Mouse (Mus musculus) limb, embryonic 11.5 days (tissue): ENCODE data around the gene Mcu. TPM values are rescaled to one million over a fixed set of nuclear protein-coding genes. Genes with fewer than 3 reads are reported as not detected.

Experiments used
- ATAC-seq: fragments of 200-750 bp; cut with Nextera tagmentation; 2 replicates; pipeline ENCODE4 v1.8.0; 2017; ENCODE audit warnings: low read depth; ENCODE audit not compliant: insufficient number of reproducible peaks, low FRiP score, low TSS enrichment
- DNase-seq: peaks from one replicate; pipeline ENCODE4 v3.0.0-alpha.2; 2015; ENCODE audit warnings: low spot score
- H3K27ac ChIP-seq: fragments of 300-500 bp; sonication (generic); replicated peaks from 2 replicates; pipeline ENCODE4 v1.5.1; 2014; ENCODE audit warnings: low read depth, mild to moderate bottlenecking, low read length
- H3K27me3 ChIP-seq: fragments of 300-500 bp; sonication (generic); 2 replicates; pipeline ENCODE4 v1.6.1; 2014; ENCODE audit warnings: mild to moderate bottlenecking, low read length, mixed read lengths; ENCODE audit not compliant: control insufficient read depth, insufficient read depth
- H3K36me3 ChIP-seq: fragments of 300-500 bp; sonication (generic); 2 replicates; pipeline ENCODE4 v1.6.1; 2014; ENCODE audit warnings: mild to moderate bottlenecking, low read length, moderate library complexity, mixed read lengths; ENCODE audit not compliant: control insufficient read depth, insufficient read depth
- H3K4me1 ChIP-seq: fragments of 300-500 bp; sonication (generic); 2 replicates; pipeline ENCODE4 v1.6.1; 2014; ENCODE audit warnings: low read length, mixed read lengths; ENCODE audit not compliant: control insufficient read depth, insufficient read depth
- H3K4me2 ChIP-seq: fragments of 300-500 bp; sonication (generic); 2 replicates; pipeline ENCODE4 v1.6.1; 2014; ENCODE audit warnings: low read depth, mild to moderate bottlenecking, moderate library complexity; ENCODE audit not compliant: severe bottlenecking
- H3K4me3 ChIP-seq: fragments of 300-500 bp; sonication (generic); 2 replicates; pipeline ENCODE4 v1.5.1; 2014; ENCODE audit warnings: low read depth, low read length
- H3K9ac ChIP-seq: fragments of 300-500 bp; sonication (generic); 2 replicates; pipeline ENCODE4 v1.6.1; 2014; ENCODE audit warnings: mild to moderate bottlenecking, low read length
- H3K9me3 ChIP-seq: fragments of 300-500 bp; sonication (generic); 2 replicates; pipeline ENCODE4 v1.6.1; 2016; ENCODE audit warnings: low read length; ENCODE audit not compliant: control insufficient read depth
- WGBS: fragments of 180-500 bp; shearing (Covaris S2); extraction: QIAGEN DNeasy Blood & Tissue Kit; methylation state at CpG from one replicate; pipeline ENCODE4 v1.1.7; 2014; 5-methylcytosine and 5-hydroxymethylcytosine counted together
- polyA plus RNA-seq: library from polyadenylated mRNA; unstranded; fragments of >200 nt; fragmentation: Nextera tagmentation; extraction: Ambion mirVana; gene quantifications from 2 replicates; pipeline ENCODE4 v1.2.1, GENCODE M21; 2014

Gene Mcu
- polyA plus RNA-seq, 1 experiment from 2014 or later: 34.0 TPM

DNA sequence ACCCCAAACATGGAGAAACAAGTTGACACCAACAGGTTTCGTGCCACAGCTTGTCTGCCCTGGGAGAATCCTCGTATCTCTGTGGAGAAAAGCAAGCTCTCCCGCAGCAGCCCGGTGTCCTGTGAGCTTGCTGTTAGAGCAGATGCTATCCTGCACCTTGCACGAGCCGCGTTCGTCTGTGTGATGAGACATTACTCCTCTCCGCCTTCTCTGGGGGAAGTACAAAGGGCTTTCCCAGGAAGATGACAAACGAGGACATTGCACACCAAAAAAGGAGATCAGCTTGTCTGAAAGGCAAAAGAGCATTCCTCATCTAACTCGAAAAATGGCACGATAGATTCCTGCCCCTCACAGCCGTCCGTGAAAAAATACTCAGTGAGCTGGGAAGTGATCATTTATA, 13.6 kb downstream of the Mcu start:
- no peaks in the 10 kb centered on the region for H3K36me3 ChIP-seq

DNA sequence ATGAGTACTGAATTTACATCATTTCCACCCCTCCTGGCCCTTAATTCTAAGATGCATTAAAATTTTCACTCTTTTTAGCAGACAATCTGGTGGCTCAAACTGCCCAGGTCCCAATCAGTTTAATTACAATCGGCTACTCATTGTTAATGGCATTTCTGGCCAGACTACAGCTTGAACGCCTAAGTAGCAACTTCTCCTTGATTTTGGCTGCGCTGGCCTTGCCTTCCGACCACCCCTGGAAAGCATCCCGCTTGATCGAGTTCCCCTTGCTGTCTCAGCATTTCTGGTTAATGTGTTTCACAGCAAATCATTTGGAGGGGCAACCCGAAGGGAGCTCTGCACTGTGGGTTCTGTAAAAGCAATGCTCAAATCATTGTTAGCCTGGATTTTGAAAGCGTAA, 14.4 kb downstream of the Mcu start:
- no peak overlapping the region for H3K9ac ChIP-seq
- 80% methylated on average over 8 of the region's 8 CpGs for WGBS

More for the DNA sequence above, 13.6 kb downstream of the Mcu start:
- no peaks in the 10 kb centered on the region for H3K4me1 ChIP-seq
- ATAC-seq (no peak), DNase-seq (no peak)
- H3K27ac ChIP-seq: no peak overlapping the region
- no peak overlapping the region for H3K4me2 ChIP-seq
- no peaks in the 10 kb centered on the region for H3K27me3 ChIP-seq
- no peak overlapping the region for H3K4me3 ChIP-seq
- H3K9ac ChIP-seq: no peak overlapping the region
- H3K9me3 ChIP-seq: no peaks in the 10 kb centered on the region
- WGBS: 79% methylated on average over 14 of the region's 14 CpGs

DNA sequence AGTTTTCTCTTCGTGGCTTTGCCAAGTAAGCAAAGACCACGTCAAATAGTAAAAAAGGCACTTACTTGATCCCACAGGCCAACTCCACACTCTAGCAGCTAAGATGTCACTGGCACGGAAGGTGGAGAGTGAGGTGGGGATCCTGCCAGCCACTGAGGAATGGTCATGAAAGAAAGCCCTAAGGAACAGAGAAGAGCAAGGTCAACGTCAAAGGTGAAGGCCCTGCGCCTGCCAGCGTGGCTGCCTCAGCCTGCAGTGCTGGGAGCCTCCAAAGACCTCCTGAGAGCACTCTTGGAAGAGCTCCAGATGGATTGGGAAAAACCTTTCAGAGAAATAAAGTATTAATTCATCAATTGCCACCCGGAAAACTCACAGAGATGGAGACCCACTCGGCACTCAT, 16.0 kb downstream of the Mcu start:
- no peaks in the 10 kb centered on the region for H3K36me3 ChIP-seq
- no peaks in the 10 kb centered on the region for H3K9me3 ChIP-seq
- 81% methylated on average over 8 of the region's 8 CpGs for WGBS
- H3K4me1 ChIP-seq: no peaks in the 10 kb centered on the region
- no peak overlapping the region for H3K4me2 ChIP-seq
- ATAC-seq (no peak), DNase-seq (no peak)
- no peak overlapping the region for H3K27ac ChIP-seq
- H3K9ac ChIP-seq: no peak overlapping the region
- H3K27me3 ChIP-seq: no peaks in the 10 kb centered on the region
- H3K4me3 ChIP-seq: no peak overlapping the region

More for the DNA sequence above, 14.4 kb downstream of the Mcu start:
- no peak overlapping the region for H3K4me3 ChIP-seq
- H3K27ac ChIP-seq: no peak overlapping the region
- DNase-seq: no peak
- H3K4me1 ChIP-seq: no peaks in the 10 kb centered on the region
- H3K9me3 ChIP-seq: no peaks in the 10 kb centered on the region
- no peaks in the 10 kb centered on the region for H3K27me3 ChIP-seq
- no peaks in the 10 kb centered on the region for H3K36me3 ChIP-seq
- H3K4me2 ChIP-seq: no peak overlapping the region
- ATAC-seq: no peak

DNA sequence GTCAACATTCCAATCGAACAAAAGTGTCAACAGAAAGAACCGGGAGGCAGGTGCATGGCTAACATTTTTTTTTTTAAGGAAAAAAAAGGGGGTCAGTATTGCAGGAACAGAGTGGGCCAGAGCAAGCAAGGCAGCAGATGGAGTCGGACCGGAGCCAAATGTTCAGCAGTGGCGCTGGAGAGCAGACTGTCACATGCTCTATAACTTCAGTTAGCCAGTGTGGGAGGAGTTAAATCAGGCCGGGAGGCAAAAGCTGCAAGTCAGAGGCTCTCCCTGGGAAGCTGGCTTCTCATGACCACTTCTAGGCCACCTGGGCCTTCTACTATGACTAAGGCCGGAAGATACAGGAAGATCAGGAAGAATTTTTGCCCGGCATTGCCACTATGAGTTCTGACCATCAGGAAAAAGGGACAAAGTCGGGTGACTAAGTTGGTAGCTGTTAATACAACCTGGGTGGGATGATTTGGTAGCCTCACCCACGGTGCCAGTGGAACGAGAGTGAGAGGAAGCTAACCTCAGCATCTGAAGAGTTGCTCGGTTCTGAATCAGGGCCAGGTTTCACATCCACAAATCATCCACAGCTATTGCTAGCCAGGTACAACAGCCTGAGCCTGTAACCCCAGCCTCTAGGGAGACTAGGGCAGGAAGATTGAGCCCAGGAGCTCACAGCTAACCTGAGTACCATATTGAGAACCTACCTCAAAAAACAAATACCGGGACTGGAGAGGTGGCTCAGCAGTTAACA, 22.5 kb downstream of the Mcu start:
- Histone ChIP-seq H3K27me3 (no peaks in the 10 kb centered on the region), H3K36me3 (no peaks in the 10 kb centered on the region), H3K4me1 (no peaks in the 10 kb centered on the region), H3K4me2 (no peak overlapping the region), H3K27ac (no peak overlapping the region), H3K4me3 (no peak overlapping the region), H3K9me3 (no peaks in the 10 kb centered on the region), H3K9ac (no peak overlapping the region)
- WGBS: 78% methylated on average over 13 of the region's 13 CpGs
- no peak for DNase-seq
- ATAC-seq: no peak

DNA sequence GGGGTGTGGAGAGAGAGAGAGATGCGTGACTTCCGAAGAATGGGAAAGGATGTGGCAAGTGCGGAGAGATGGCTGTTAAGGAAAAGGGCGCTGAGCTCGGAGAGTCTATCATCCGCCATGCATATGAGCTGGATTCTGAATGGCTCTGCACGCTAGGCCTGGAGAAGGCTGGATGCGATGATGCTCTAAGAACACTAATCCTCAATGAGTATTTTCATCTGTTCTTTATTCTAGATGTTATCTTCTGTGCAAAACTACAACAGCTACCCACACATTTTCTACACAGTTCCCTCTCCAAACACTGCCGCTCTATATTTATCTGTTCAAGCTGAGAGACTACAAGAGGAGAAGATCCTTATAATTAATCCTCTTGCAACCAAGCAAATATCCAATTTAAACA, 25.9 kb downstream of the Mcu start:
- Histone ChIP-seq H3K27me3 (no peaks in the 10 kb centered on the region), H3K9me3 (no peaks in the 10 kb centered on the region), H3K4me2 (no peak overlapping the region), H3K4me3 (no peak overlapping the region), H3K9ac (no peak overlapping the region), H3K27ac (no peak overlapping the region), H3K4me1 (no peaks in the 10 kb centered on the region), H3K36me3 (no peaks in the 10 kb centered on the region)
- DNase-seq (no peak), ATAC-seq (no peak)
- WGBS: 96% methylated on average over 9 of the region's 9 CpGs

DNA sequence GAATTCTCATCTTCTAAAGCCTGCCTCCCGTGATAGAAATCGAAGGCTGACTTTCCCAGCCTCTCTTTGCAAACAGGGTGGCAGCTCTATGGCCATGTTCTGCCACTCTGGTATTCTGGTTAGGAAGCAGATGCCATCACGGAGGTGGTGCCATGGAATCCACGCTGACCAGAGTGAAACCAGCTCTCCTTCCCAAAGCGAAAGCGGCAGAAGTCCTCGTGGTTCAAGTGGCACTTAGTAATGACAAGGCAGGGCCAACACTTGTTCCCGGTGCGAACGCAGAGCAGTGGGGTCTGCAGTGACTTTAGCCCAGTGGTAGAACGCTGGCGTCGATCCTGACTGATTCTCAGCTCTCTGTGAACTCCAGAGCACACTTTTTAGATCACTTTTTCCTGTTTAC, 26.6 kb downstream of the Mcu start:
- ATAC-seq (no peak), DNase-seq (no peak)
- no peaks in the 10 kb centered on the region for H3K9me3 ChIP-seq
- H3K36me3 ChIP-seq: no peaks in the 10 kb centered on the region
- no peak overlapping the region for H3K9ac ChIP-seq
- no peak overlapping the region for H3K4me2 ChIP-seq
- 81% methylated on average over 13 of the region's 13 CpGs for WGBS
- H3K27me3 ChIP-seq: no peaks in the 10 kb centered on the region
- no peak overlapping the region for H3K4me3 ChIP-seq
- no peak overlapping the region for H3K27ac ChIP-seq
- no peaks in the 10 kb centered on the region for H3K4me1 ChIP-seq

DNA sequence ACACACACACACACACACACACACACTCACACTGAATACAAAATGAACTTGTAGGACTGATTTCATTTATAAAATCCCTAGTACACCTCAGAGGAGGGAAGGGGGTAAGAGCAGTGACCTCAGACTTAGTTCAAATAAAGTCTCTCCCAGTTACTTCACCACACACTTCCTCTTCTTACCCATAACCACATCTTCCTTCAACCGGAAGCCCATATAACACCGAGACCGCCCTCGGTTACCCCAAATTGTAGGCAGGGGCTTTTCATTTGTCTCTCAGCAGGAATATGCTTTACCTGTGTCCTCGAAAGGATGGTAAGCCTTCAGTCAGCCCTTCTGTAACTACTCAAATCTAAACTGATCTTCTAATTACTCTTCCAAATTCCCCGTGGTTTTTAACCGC, 27.1 kb downstream of the Mcu start:
- ATAC-seq (no peak), DNase-seq (no peak)
- Histone ChIP-seq H3K36me3 (no peaks in the 10 kb centered on the region), H3K9ac (no peak overlapping the region), H3K4me3 (no peak overlapping the region), H3K4me2 (no peak overlapping the region), H3K9me3 (no peaks in the 10 kb centered on the region), H3K27ac (no peak overlapping the region), H3K4me1 (no peaks in the 10 kb centered on the region), H3K27me3 (no peaks in the 10 kb centered on the region)
- WGBS: 86% methylated on average over 7 of the region's 7 CpGs

DNA sequence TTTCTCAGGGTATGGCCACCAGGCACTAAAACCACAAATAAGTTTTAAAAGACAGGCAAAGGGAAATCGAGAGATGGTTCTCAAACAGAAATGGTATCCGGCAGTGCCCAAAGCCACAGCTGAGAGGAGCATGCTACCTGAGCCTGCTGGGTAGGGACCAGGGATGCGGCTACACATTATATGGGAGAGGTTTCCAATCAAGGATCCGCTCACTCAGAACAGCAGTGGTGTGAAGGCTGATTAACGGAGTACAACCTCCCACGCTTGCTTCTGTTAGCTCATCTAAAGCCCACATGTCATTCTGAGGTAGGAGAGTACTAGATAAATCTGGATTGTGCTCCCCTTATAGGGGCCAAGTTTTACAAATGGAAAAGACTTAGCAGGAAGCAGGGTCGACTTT, 28.4 kb downstream of the Mcu start:
- no peak overlapping the region for H3K4me2 ChIP-seq
- no peaks in the 10 kb centered on the region for H3K9me3 ChIP-seq
- no peaks in the 10 kb centered on the region for H3K27me3 ChIP-seq
- H3K9ac ChIP-seq: no peak overlapping the region
- WGBS: 89% methylated on average over 7 of the region's 7 CpGs
- no peaks in the 10 kb centered on the region for H3K4me1 ChIP-seq
- DNase-seq: no peak
- H3K27ac ChIP-seq: no peak overlapping the region
- H3K4me3 ChIP-seq: no peak overlapping the region
- H3K36me3 ChIP-seq: no peaks in the 10 kb centered on the region; the same call in 1 of the 2 replicates
- no peak for ATAC-seq

DNA sequence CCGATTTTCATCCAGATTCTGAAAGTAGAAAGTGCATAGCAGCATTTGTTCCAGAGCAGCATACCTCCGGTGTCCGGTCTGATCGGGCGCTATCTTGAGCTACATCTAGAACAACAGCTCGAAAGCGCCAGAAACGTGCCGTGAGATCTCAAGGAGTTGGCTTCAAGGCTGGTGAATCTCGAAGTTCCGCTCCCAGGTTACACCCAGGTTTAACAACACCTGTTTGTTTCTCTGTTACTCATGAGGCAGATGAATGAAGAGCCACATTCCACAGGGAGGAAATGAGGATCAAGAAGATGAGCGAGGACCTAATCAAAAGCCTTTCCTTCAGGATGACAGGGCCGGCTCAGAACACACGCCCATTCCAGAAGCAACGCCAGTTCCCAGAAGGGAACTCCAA, 29.7 kb downstream of the Mcu start:
- Histone ChIP-seq H3K9me3 (no peaks in the 10 kb centered on the region), H3K4me3 (no peak overlapping the region), H3K27ac (no peak overlapping the region), H3K9ac (no peak overlapping the region), H3K4me1 (no peaks in the 10 kb centered on the region), H3K27me3 (no peaks in the 10 kb centered on the region), H3K4me2 (no peak overlapping the region), H3K36me3 (no peaks in the 10 kb centered on the region; the same call in 1 of the 2 replicates)
- ATAC-seq: no peak
- 92% methylated on average over 15 of the region's 15 CpGs for WGBS
- no peak for DNase-seq
